Mouse (Mus musculus) stomach, embryonic 16.5 days (tissue): ENCODE results near the gene Zfp618. TPM values are rescaled to one million over a fixed set of nuclear protein-coding genes. Genes with fewer than 3 reads are reported as not detected.

ENCODE experiments used
- ATAC-seq: fragments of 200-750 bp; cut with Nextera tagmentation; 2 replicates; pipeline ENCODE4 v1.8.0; 2017; ENCODE audit warnings: moderate number of reproducible peaks, moderate TSS enrichment; ENCODE audit not compliant: insufficient read depth, low FRiP score
- H3K27ac ChIP-seq: fragments of 300-500 bp; sonication (generic); 2 replicates; pipeline ENCODE4 v1.5.1; 2014; ENCODE audit warnings: low read length
- H3K27me3 ChIP-seq: fragments of 300-500 bp; sonication (generic); 2 replicates; pipeline ENCODE4 v1.6.1; 2014; ENCODE audit warnings: low read length, control low read depth, mixed read lengths; ENCODE audit not compliant: control insufficient read depth, insufficient read depth
- H3K36me3 ChIP-seq: fragments of 300-500 bp; sonication (generic); 2 replicates; pipeline ENCODE4 v1.6.1; 2014; ENCODE audit warnings: low read length; ENCODE audit not compliant: control insufficient read depth, insufficient read depth
- H3K4me1 ChIP-seq: fragments of 300-500 bp; sonication (generic); 2 replicates; pipeline ENCODE4 v1.6.1; 2014; ENCODE audit warnings: low read length, control low read depth, mixed read lengths; ENCODE audit not compliant: control insufficient read depth, insufficient read depth
- H3K4me2 ChIP-seq: fragments of 300-500 bp; sonication (generic); 2 replicates; pipeline ENCODE4 v1.6.1; 2014; ENCODE audit warnings: low read depth, low read length, mixed read lengths
- H3K4me3 ChIP-seq: fragments of 300-500 bp; sonication (generic); replicated peaks from 2 replicates; pipeline ENCODE4 v1.5.1; 2014; ENCODE audit warnings: mild to moderate bottlenecking, low read length
- H3K9ac ChIP-seq: fragments of 300-500 bp; sonication (generic); 2 replicates; pipeline ENCODE4 v1.6.1; 2014; ENCODE audit warnings: low read length
- H3K9me3 ChIP-seq: fragments of 300-500 bp; sonication (generic); replicated peaks from 2 replicates; pipeline ENCODE4 v1.6.1; 2016; ENCODE audit warnings: low read length, control low read depth; ENCODE audit not compliant: control insufficient read depth
- WGBS: fragments of 180-500 bp; shearing (Covaris S2); extraction: QIAGEN DNeasy Blood & Tissue Kit; methylation state at CpG from one replicate; pipeline ENCODE4 v1.1.7; 2014; 5-methylcytosine and 5-hydroxymethylcytosine counted together
- polyA plus RNA-seq: library from polyadenylated mRNA; unstranded; fragments of >200 nt; fragmentation: Nextera tagmentation; extraction: Ambion mirVana; gene quantifications from 2 replicates; pipeline ENCODE4 v1.2.1, GENCODE M21; 2015

Gene Zfp618
- polyA plus RNA-seq, result 23.1 and 24.0 TPM in 2 replicates

GRCm38 (mm10) chr4:62965497-62966302 is at the start of gene Zfp618:
Zfp618 (plus strand) TSS chr4:62965573.
- peak; percentile 61; the same call in 1 of the 2 replicates for ATAC-seq
- peak within 1 kb of the TSS; percentile 99 for H3K9ac ChIP-seq
- 0% methylated on average over 27 of the region's 86 CpGs for WGBS
- H3K4me1 ChIP-seq, result peaks cover 4% of the 10 kb centered on the region; the same call in 1 of the 2 replicates
- no peaks in the 10 kb centered on the region for H3K36me3 ChIP-seq
- H3K27ac ChIP-seq, result peak within 1 kb of the TSS; percentile 88
- H3K27me3 ChIP-seq, result no peaks in the 10 kb centered on the region
- no peaks in the 10 kb centered on the region for H3K9me3 ChIP-seq
- H3K4me2 ChIP-seq, result peak within 1 kb of the TSS; percentile 75
- peak within 1 kb of the TSS; percentile 84 for H3K4me3 ChIP-seq

- no peak for ATAC-seq
- H3K9me3 ChIP-seq, result no peaks in the 10 kb centered on the region
- WGBS, result 93% methylated on average over 8 of the region's 8 CpGs
- H3K4me1 ChIP-seq, result no peaks in the 10 kb centered on the region
- no peak overlapping the region for H3K4me3 ChIP-seq
- H3K27ac ChIP-seq, result no peak overlapping the region
- no peak overlapping the region for H3K9ac ChIP-seq
- no peak overlapping the region for H3K4me2 ChIP-seq
- no peaks in the 10 kb centered on the region for H3K27me3 ChIP-seq
- H3K36me3 ChIP-seq, result no peaks in the 10 kb centered on the region
Measured at GRCm38 (mm10) chr4:62917056-62917455, 48.3 kb upstream of the Zfp618 start.

- Histone ChIP-seq H3K4me2 (no peak overlapping the region), H3K4me1 (no peaks in the 10 kb centered on the region), H3K27ac (no peak overlapping the region), H3K36me3 (no peaks in the 10 kb centered on the region), H3K4me3 (no peak overlapping the region), H3K9ac (no peak overlapping the region), H3K27me3 (no peaks in the 10 kb centered on the region), H3K9me3 (no peaks in the 10 kb centered on the region)
- WGBS, result 80% methylated on average over 4 of the region's 4 CpGs
- ATAC-seq, result no peak
Measured at GRCm38 (mm10) chr4:62933798-62934197, 31.6 kb upstream of the Zfp618 start.

GRCm38 (mm10) chr4:62935589-62936218 is 29.7 kb upstream of the Zfp618 start:
- Histone ChIP-seq H3K4me1 (no peaks in the 10 kb centered on the region), H3K9me3 (no peaks in the 10 kb centered on the region), H3K9ac (no peak overlapping the region), H3K4me3 (no peak overlapping the region), H3K36me3 (no peaks in the 10 kb centered on the region), H3K4me2 (no peak overlapping the region), H3K27ac (no peak overlapping the region), H3K27me3 (no peaks in the 10 kb centered on the region)
- WGBS, result 62% methylated on average over 11 of the region's 11 CpGs
- no peak for ATAC-seq

GRCm38 (mm10) chr4:62941961-62942892 is 23.1 kb upstream of the Zfp618 start:
- WGBS, result 46% methylated on average over 14 of the region's 14 CpGs
- peaks cover 5% of the 10 kb centered on the region; the same call in 1 of the 2 replicates for H3K4me1 ChIP-seq
- H3K4me2 ChIP-seq, result no peak overlapping the region; the same call in 1 of the 2 replicates
- ATAC-seq, result peak; percentile 58; the same call in 1 of the 2 replicates
- no peak overlapping the region for H3K27ac ChIP-seq
- H3K27me3 ChIP-seq, result no peaks in the 10 kb centered on the region
- no peak overlapping the region for H3K4me3 ChIP-seq
- H3K9me3 ChIP-seq, result no peaks in the 10 kb centered on the region
- H3K36me3 ChIP-seq, result no peaks in the 10 kb centered on the region
- H3K9ac ChIP-seq, result no peak overlapping the region

GRCm38 (mm10) chr4:62944326-62944879 is 21.0 kb upstream of the Zfp618 start:
- no peak overlapping the region for H3K4me2 ChIP-seq
- no peak overlapping the region for H3K27ac ChIP-seq
- 50% methylated on average over 4 of the region's 4 CpGs for WGBS
- peaks cover 5% of the 10 kb centered on the region; the same call in 1 of the 2 replicates for H3K4me1 ChIP-seq
- H3K9ac ChIP-seq, result no peak overlapping the region
- no peaks in the 10 kb centered on the region for H3K27me3 ChIP-seq
- H3K4me3 ChIP-seq, result no peak overlapping the region
- no peaks in the 10 kb centered on the region for H3K36me3 ChIP-seq
- peak; percentile 47; the same call in 1 of the 2 replicates for ATAC-seq
- H3K9me3 ChIP-seq, result no peaks in the 10 kb centered on the region

- Histone ChIP-seq H3K9me3 (no peaks in the 10 kb centered on the region), H3K27ac (no peak overlapping the region; the same call in 1 of the 2 replicates), H3K9ac (no peak overlapping the region), H3K4me1 (no peaks in the 10 kb centered on the region), H3K36me3 (no peaks in the 10 kb centered on the region), H3K4me3 (no peak overlapping the region), H3K27me3 (no peaks in the 10 kb centered on the region), H3K4me2 (no peak overlapping the region)
- WGBS, result 63% methylated on average over 4 of the region's 4 CpGs
- no peak for ATAC-seq
Measured at GRCm38 (mm10) chr4:62963806-62964205, 1.6 kb upstream of the Zfp618 start.

GRCm38 (mm10) chr4:62964844-62965496 is 403 bp upstream of the Zfp618 start:
- Histone ChIP-seq H3K9ac (peak overlapping the region; percentile 99), H3K4me2 (peak overlapping the region; percentile 75), H3K36me3 (no peaks in the 10 kb centered on the region), H3K27ac (peak overlapping the region; percentile 88), H3K4me3 (peak overlapping the region; percentile 84), H3K9me3 (no peaks in the 10 kb centered on the region), H3K4me1 (peaks cover under 1% of the 10 kb centered on the region; the same call in 1 of the 2 replicates), H3K27me3 (no peaks in the 10 kb centered on the region)
- 0 out of 2 replicates have a peak, but pooled peaks have one; percentile 36 for ATAC-seq
- 2% methylated on average over 36 of the region's 52 CpGs for WGBS
